Mouse (Mus musculus) thymus, postnatal 25 days (tissue): Measurements from ENCODE around the gene Acyp1.
A peak's percentile ranks its signal among the peaks of the same experiment; 100 is the strongest.
"Not testable (repeated sequence)": the region's sequence is repeated elsewhere in the genome, so short reads cannot be mapped to it uniquely, and the experiment has no call there.

Experiments used
- DNase-seq: peaks from one replicate; pipeline ENCODE4 v3.0.0; 2022

The Acyp1 gene

GRCm38 (mm10) chr12:85281756-85282155 is 6.5 kb downstream of the Acyp1 start:
- DNase-seq = not testable (repeated sequence)

- DNase-seq = no peak
Measured at GRCm38 (mm10) chr12:85280845-85281651, 7.2 kb downstream of the Acyp1 start.

GRCm38 (mm10) chr12:85280105-85280844 is 8.0 kb downstream of the Acyp1 start:
- peak; percentile 99 for DNase-seq

GRCm38 (mm10) chr12:85279396-85280080 is 8.7 kb downstream of the Acyp1 start:
- no peak for DNase-seq

GRCm38 (mm10) chr12:85278919-85279318 is 9.3 kb downstream of the Acyp1 start:
- DNase-seq = no peak

DNA sequence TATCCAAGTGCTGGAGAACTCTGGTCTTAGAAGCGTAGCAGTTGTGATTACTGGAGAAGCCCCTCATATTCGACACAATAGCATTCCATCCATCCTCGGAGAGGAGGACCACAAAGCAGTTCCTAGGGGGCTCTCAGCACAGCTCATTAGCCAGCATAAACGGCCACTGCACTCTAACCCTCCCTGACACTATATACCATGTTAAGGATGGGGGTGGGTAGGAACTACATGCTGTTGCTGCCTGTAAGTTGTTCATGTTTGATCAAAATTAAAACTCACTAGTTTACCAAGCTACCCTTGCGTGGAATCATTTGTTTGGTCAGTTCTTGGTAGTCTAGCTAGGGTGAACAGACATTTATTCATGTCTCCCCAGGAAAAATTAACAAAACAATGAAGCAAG is 12.0 kb downstream of the Acyp1 start:
- DNase-seq = no peak

- no peak for DNase-seq
Measured at GRCm38 (mm10) chr12:85273508-85273907, 14.7 kb downstream of the Acyp1 start.

- DNase-seq = no peak
Measured at GRCm38 (mm10) chr12:85271843-85272206, 16.4 kb downstream of the Acyp1 start.

DNA sequence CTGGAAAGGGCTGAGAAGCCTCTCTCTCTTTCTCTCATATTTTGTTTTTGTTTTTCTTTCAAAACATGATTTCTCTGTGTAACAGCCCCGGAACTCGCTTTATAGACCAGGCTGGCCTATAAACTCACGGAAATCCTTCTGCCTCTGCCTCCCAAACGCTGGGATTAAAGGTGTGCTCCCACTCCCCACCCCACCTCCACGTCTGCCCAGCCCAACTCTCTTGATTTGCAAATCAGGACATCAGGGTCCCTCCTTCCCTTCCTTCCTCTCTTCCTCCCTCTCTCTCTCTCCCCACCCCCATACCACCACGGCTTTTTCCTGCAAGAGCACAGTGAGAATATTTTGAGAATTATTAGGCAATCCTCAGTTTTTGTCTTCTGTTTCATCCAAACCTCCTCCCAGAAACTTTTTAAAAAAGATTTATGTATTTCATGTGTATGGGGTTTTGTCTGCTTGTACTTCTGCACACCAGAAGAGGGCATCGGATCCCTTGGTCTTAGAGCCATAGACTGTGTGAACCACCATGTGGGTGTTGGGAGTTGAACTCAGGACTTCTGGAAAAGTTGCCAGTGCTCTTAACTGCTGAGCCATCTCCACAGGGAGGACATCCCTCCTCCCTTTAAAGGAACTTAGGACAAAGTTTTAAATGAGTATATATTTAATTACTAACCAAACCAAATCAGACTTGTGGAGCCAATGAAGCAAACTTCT is 17.0 kb downstream of the Acyp1 start:
- DNase-seq = no peak

DNA sequence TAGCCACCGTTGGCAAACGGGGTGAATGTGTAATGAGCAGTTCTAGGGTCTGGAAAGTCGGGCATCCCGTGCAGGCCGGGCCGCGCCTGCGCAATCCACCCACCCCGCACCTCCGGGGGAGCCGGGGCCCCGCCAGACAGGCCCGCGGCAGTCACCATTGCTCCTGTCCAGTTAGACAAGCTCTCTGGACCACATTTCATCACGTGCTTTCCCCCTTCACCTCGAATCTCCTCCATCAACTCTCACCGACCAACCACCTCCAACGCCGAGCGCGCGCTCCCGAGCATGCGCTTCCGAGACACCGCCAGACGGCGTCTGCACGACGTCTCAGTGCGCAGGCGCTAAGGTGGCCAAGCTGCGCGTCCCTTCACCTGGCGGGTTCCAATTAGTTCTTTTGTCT is 17.9 kb downstream of the Acyp1 start, which contains the start of gene Mlh3:
Mlh3 (minus strand) TSS at position 281 of the 400 bp plus-strand sequence.
- DNase-seq = peak; percentile 85

GRCm38 (mm10) chr12:85269821-85270220 is 18.4 kb downstream of the Acyp1 start:
- no peak for DNase-seq

GRCm38 (mm10) chr12:85266248-85266647 is 22.0 kb downstream of the Acyp1 start:
- DNase-seq = no peak

GRCm38 (mm10) chr12:85264940-85265339 is 23.3 kb downstream of the Acyp1 start:
- no peak for DNase-seq

DNA sequence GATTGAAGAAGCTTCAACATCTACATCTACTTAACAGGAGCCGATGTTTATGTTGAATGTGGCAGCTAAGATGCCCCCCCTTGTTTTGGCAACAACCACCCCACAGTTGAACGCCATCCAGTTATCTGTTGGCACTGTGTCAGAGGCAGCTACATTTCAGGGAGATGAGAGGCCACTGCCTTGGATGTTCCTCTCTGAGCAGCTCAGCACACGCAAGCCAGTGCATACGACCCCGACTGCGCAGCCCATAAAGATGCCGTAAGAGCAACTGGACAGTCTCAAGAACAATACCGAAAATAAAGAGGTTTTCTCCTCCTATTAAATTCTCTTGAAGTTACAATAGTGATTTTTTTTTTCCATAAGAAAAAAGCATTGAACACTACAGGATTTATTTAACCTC is 23.7 kb downstream of the Acyp1 start:
- DNase-seq = no peak

DNA sequence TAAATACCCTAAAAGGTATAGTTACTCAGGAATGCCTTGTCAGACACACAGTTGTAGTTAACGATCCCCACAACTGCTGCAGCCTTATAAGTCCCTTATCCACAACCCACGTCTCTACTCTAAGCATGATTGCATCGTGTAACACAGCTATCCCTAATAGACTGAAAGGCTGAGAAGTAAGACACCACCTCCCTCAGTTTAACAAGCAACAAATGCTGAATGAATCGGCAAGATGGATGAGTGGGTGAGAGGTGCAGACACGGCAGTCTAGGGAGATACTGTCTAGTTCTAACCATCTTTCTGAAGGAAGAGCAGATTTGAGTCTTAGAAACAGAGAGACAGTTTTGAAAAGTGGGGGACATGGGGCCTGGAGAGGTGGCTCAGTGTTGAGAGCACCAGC is 25.0 kb downstream of the Acyp1 start:
- DNase-seq = no peak

- no peak for DNase-seq
Measured at GRCm38 (mm10) chr12:85262489-85262888, 25.7 kb downstream of the Acyp1 start.

DNA sequence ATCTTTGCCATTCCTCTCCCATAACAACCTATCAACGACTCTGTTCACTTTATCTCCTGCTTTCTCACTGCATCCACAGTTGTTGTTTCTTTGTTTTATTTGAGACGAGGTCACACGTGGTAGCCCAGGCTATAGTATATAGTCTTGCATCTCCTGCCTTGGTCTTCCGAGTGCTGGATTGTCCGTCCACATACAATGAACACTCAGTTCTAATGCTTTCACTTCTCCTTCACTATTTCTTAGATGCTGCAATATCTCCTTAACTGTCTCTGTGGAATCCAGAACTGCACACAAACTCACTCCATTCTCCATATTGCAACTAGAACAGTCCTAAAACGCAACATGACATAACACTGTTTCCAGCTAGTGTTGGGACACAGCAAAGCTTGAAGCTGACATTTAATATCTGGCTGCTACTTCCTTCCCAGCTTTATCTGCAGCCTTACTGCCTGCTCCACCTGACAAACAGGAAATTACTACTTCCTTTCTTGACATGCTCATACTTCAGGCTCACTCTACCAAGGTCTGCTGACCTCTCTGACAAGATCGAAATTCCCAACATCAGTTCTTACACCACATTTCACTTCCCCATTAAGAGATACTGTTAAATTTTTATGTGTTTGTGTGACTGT is 31.1 kb downstream of the Acyp1 start:
- DNase-seq = peak; percentile 25

GRCm38 (mm10) chr12:85256074-85256751 is 32.0 kb downstream of the Acyp1 start:
- no peak for DNase-seq

- no peak for DNase-seq
Measured at GRCm38 (mm10) chr12:85252083-85252482, 36.2 kb downstream of the Acyp1 start.

DNA sequence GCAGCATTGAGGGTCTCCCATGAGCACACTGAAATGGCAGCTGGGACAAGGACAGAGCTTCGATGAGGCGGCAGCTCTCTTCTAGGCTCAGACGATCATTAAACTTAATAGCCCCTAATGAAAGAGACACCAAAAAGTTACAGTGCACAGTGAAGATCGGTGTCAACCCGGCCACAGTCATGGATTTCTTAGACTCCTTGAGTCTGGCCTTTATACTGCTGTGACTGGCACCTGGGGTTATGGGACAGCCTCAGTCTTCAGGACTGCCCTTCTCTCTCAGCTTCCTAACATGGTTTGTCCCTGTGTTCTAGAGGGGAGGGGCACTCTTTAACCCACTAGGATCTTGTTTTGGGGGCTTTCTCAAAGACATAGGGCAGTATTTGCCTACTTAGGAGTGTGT is 50.7 kb downstream of the Acyp1 start:
- DNase-seq = no peak

DNA sequence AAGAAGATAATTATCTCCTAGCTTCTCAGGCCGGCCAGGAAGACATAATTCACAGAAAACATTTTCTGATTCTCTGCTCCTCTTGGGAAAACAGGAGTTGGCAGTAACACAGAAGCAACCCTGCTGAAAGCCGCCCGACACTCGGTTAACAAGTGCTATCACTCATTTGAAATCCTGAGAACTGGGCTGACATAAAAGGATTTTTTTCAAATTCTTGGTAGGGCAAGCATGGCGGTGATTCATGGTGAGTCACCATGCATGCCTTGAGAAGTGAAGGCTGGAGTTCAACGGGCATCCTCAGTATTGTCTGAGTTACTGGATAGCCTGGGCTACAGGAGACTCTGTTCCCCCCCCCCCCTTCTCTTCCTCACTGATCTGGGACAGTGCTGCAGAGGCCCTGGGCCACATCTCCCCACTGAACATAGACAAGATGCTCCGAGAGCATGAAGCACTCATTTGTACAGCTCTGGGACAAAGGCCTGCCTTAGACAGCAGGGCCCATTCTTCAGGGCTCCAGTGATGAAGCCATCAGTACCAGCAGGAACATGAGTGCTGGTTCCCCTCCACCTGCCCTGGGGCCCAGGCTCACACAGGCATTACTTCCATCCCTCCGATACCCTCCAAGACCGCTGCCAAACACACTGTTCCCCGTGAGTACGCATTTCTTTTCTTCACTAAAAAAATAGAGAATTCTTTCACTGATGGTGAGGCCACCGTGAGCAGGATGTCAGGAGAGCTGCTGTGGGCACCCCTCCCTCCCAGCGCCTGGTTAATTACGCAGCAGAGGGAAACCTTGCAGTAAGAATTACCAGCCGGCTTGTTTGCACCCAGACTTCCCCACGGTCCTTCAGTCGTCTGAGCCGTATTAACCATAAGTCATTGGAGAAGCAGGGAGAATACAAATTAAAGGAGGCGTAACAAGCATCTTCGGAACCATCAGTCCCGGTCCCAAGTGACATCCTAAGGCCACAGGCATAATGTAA is 54.6 kb downstream of the Acyp1 start:
- no peak for DNase-seq
